Mouse (Mus musculus): ENCODE data around the gene Chchd6. TPM values are rescaled to one million over a fixed set of nuclear protein-coding genes. Genes with fewer than 3 reads are reported as not detected.

Chchd6 gene
- polyA plus RNA-seq, 1 experiment from 2014 or later = 8.8 TPM

DNA sequence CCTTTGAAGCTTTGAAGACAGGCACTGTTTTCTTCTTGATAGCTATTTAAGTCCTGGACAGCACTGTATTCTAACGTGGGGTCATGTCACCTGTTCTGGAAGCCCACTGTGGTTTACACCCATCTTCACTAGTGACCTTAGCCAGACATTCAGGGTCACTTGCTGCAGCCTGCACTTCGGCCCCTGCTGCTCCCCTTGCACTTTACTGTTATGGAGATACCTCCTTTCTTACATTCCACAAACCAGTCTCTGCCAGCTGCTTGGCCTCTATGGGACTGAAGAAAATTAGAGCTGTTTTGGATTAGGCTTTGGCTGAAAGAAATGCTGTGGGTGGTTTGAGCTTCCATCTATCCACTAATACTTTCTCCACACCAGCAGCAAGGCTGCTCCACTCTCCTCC is 86.7 kb downstream of the Chchd6 start:
- Histone ChIP-seq H3K4me1 (ENCODE audit: insufficient read depth) (no peaks in the 10 kb centered on the region), H3K36me3 (replicated peaks; ENCODE audit: insufficient read depth, low read length) (no peaks in the 10 kb centered on the region), H3K27me3 (ENCODE audit: insufficient read depth, low read length) (no peaks in the 10 kb centered on the region), H3K4me2 (ENCODE audit: low read depth, low read length) (no peak overlapping the region), H3K4me3 (ENCODE audit: low read depth, low read length) (no peak overlapping the region), H3K27ac (ENCODE audit: low read depth) (no peak overlapping the region), H3K9me3 (ENCODE audit: low read length) (no peaks in the 10 kb centered on the region), H3K9ac (replicated peaks) (no peak overlapping the region)
- TF ChIP-seq CTCF (IDR thresholded peaks at IDR 0.05; ENCODE audit: low read depth) (no peak), EP300 (IDR thresholded peaks at IDR 0.05; ENCODE audit: low read depth) (no peak)
- DNase-seq = no peak
- 59% methylated on average over 2 of the region's 2 CpGs for WGBS (ENCODE audit: insufficient replicate concordance)
- no peak for ATAC-seq

DNA sequence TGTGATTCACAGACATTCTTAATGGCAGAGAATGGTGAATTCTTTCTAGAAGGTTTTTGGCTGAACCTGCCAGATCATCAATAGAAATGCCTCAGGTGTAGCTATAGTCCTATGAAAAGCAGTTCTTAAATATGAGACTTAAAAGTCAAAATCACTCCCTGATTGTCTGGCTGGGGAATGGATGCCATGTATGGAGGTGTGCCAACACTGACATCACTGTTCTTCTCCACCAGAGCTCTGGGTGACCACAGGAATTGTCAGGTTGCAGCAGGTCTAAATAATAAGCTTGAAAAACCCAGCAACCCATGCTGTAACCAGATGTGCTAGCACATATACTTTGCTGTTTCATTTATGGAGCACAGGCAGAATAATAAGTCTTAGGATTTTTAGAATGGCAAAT is 87.2 kb downstream of the Chchd6 start:
- no peak for ATAC-seq
- TF ChIP-seq CTCF (IDR thresholded peaks at IDR 0.05; ENCODE audit: low read depth) = no peak
- no peak for TF ChIP-seq EP300 (IDR thresholded peaks at IDR 0.05; ENCODE audit: low read depth)
- no peak overlapping the region for H3K9ac ChIP-seq (replicated peaks)

DNA sequence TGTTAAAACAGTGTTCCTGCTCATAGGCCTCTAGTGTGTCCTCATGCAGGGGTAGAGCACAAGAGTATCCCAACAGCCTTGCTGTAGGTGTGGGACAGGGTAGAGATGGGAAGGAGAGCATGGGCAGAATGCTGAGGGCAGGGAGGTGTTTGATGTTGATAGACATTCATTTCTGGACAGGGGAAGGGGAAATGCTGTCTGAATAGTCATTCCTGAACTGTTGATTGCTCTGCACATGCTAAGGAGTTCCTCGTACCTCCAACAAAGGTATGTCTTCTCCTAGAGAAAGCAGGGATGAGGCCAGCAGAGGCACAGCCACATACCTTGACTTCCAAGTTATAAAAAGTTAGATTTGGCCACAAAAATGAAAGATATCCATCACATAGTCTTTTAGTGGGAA is 95.5 kb downstream of the Chchd6 start:
- Histone ChIP-seq H3K4me2 (ENCODE audit: low read depth, low read length) (no peak overlapping the region), H3K4me1 (ENCODE audit: insufficient read depth) (no peaks in the 10 kb centered on the region), H3K9me3 (ENCODE audit: low read length) (no peaks in the 10 kb centered on the region), H3K36me3 (replicated peaks; ENCODE audit: insufficient read depth, low read length) (no peaks in the 10 kb centered on the region), H3K27me3 (ENCODE audit: insufficient read depth, low read length) (no peaks in the 10 kb centered on the region), H3K9ac (replicated peaks) (no peak overlapping the region), H3K4me3 (ENCODE audit: low read depth, low read length) (no peak overlapping the region), H3K27ac (ENCODE audit: low read depth) (no peak overlapping the region)
- 57% methylated on average over 1 of the region's 1 CpGs for WGBS (ENCODE audit: insufficient replicate concordance)
- TF ChIP-seq CTCF (IDR thresholded peaks at IDR 0.05; ENCODE audit: low read depth) (no peak), EP300 (IDR thresholded peaks at IDR 0.05; ENCODE audit: low read depth) (no peak)
- ATAC-seq (no peak), DNase-seq (no peak)

More for the DNA sequence above, 87.2 kb downstream of the Chchd6 start:
- Histone ChIP-seq H3K9me3 (ENCODE audit: low read length) (no peaks in the 10 kb centered on the region), H3K4me3 (ENCODE audit: low read depth, low read length) (no peak overlapping the region), H3K27me3 (ENCODE audit: insufficient read depth, low read length) (no peaks in the 10 kb centered on the region), H3K27ac (ENCODE audit: low read depth) (no peak overlapping the region), H3K4me2 (ENCODE audit: low read depth, low read length) (no peak overlapping the region), H3K36me3 (replicated peaks; ENCODE audit: insufficient read depth, low read length) (no peaks in the 10 kb centered on the region), H3K4me1 (ENCODE audit: insufficient read depth) (no peaks in the 10 kb centered on the region)
- no peak for DNase-seq

DNA sequence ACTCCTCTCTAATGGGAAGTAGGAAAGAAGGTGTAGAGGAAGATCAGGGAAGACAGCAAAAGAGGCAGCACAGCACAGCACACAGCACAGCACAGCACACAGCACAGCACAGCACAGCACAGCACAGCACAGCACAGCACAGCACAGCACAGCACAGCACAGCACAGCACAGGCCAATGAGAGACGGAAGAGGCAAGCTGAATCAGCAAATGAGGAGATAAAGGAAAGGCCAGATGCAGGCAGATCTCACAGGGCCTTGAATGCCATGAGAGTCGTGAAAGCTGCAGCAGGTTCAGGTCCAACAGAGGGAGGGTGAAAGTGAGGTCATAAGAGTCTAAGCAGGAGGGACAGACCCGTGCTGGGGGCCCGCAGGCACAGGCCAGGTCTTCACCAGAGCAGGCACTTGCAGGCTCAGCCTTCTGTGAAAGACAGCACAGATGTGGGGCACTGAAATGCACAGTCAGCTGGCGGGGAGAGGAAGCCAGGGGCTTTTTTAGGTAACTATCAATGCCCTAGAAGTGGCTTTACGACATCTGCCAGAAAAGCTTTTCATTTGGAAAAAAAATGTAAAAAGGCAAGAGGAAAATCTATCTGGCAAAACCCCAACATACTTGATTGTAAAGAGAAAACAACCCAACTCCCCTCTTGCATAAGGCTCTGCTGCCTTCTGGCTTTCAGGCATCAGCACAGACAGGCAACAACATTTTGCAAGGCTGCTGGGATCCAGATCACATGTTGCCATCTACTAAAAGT is 96.5 kb downstream of the Chchd6 start:
- TF ChIP-seq CTCF (IDR thresholded peaks at IDR 0.05; ENCODE audit: low read depth) (no peak), EP300 (IDR thresholded peaks at IDR 0.05; ENCODE audit: low read depth) (no peak)
- Histone ChIP-seq H3K27ac (ENCODE audit: low read depth) (no peak overlapping the region), H3K4me2 (ENCODE audit: low read depth, low read length) (no peak overlapping the region), H3K9ac (replicated peaks) (no peak overlapping the region), H3K36me3 (replicated peaks; ENCODE audit: insufficient read depth, low read length) (no peaks in the 10 kb centered on the region), H3K4me1 (ENCODE audit: insufficient read depth) (no peaks in the 10 kb centered on the region), H3K4me3 (ENCODE audit: low read depth, low read length) (no peak overlapping the region), H3K27me3 (ENCODE audit: insufficient read depth, low read length) (no peaks in the 10 kb centered on the region), H3K9me3 (ENCODE audit: low read length) (no peaks in the 10 kb centered on the region)
- ATAC-seq = no peak
- DNase-seq = no peak
- WGBS (ENCODE audit: insufficient replicate concordance) = 52% methylated on average over 6 of the region's 6 CpGs

DNA sequence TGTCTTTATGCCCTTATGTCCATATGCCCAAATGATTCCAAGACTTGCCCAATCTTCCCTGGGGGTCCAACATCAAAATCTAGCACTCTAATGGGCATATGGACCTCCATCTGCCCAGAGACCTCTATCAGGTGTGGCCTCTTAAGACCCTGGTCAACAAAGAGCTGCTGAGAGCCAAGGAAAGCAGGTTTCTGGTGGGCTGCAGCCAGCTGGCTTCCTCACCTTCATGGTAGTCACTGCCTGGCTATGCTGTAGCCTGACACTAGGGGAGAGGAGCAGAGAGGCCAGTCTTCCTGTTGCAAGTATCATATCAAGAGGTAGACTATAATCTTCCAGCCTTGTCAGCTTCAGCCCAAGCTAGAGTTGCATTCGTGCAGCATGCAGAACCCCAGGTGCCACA is 98.5 kb downstream of the Chchd6 start:
- Histone ChIP-seq H3K9me3 (ENCODE audit: low read length) (no peaks in the 10 kb centered on the region), H3K4me1 (ENCODE audit: insufficient read depth) (no peaks in the 10 kb centered on the region), H3K36me3 (replicated peaks; ENCODE audit: insufficient read depth, low read length) (no peaks in the 10 kb centered on the region), H3K27me3 (ENCODE audit: insufficient read depth, low read length) (no peaks in the 10 kb centered on the region), H3K4me2 (ENCODE audit: low read depth, low read length) (no peak overlapping the region), H3K27ac (ENCODE audit: low read depth) (no peak overlapping the region), H3K4me3 (ENCODE audit: low read depth, low read length) (no peak overlapping the region), H3K9ac (replicated peaks) (no peak overlapping the region)
- no peak for DNase-seq
- TF ChIP-seq CTCF (IDR thresholded peaks at IDR 0.05; ENCODE audit: low read depth) (no peak), EP300 (IDR thresholded peaks at IDR 0.05; ENCODE audit: low read depth) (no peak)
- ATAC-seq = no peak
- WGBS (ENCODE audit: insufficient replicate concordance) = 52% methylated on average over 1 of the region's 1 CpGs

DNA sequence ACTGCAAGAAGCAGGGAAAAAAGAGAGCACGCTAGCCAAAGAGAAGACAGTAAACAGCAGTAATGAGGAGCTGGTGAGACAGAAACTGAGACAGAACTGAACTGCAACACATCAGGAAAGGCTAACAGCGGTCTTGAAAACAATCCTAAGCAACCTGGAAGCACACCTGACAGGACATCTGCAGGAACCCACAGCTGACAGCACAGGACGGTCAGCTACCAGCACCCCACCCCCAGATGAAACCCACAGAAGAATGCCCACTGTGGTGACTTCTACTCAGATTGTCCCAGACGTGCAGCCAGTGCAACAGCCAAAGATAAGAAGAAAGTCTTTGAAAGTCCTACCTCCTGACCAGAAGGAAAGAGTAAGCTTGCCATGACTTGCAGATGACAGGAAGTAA is 103.1 kb downstream of the Chchd6 start:
- H3K4me1 ChIP-seq (ENCODE audit: insufficient read depth) = no peaks in the 10 kb centered on the region
- no peak overlapping the region for H3K4me2 ChIP-seq (ENCODE audit: low read depth, low read length)
- H3K27me3 ChIP-seq (ENCODE audit: insufficient read depth, low read length) = no peaks in the 10 kb centered on the region
- no peak overlapping the region for H3K4me3 ChIP-seq (ENCODE audit: low read depth, low read length)
- no peak for DNase-seq
- H3K36me3 ChIP-seq (replicated peaks; ENCODE audit: insufficient read depth, low read length) = no peaks in the 10 kb centered on the region
- no peak for TF ChIP-seq CTCF (IDR thresholded peaks at IDR 0.05; ENCODE audit: low read depth)
- no peak overlapping the region for H3K27ac ChIP-seq (ENCODE audit: low read depth)
- WGBS (ENCODE audit: insufficient replicate concordance) = 50% methylated on average over 4 of the region's 4 CpGs
- H3K9ac ChIP-seq (replicated peaks) = no peak overlapping the region
- H3K9me3 ChIP-seq (ENCODE audit: low read length) = no peaks in the 10 kb centered on the region
- ATAC-seq = no peak

DNA sequence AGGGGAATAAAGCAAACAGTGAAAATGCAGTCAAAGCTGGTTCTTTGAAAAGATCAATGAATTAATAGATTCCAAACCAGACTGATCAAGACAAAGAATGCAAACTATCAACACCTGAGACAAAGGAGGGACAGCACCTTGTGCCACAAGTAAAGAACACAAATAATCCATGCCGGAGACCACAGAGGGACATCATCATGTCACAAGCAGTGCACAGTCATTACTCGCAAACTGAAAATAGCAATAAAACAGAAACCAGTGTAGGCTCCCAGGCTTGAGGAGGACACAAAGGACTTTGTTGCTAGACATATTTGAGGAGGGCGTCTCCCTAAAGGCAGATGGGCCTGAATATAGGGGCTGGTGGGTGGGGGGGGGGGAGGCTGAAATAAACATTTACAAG is 105.1 kb downstream of the Chchd6 start:
- no peaks in the 10 kb centered on the region for H3K9me3 ChIP-seq (ENCODE audit: low read length)
- no peak overlapping the region for H3K9ac ChIP-seq (replicated peaks)
- 83% methylated on average over 3 of the region's 3 CpGs for WGBS (ENCODE audit: insufficient replicate concordance)
- TF ChIP-seq EP300 (IDR thresholded peaks at IDR 0.05; ENCODE audit: low read depth) (no peak), CTCF (IDR thresholded peaks at IDR 0.05; ENCODE audit: low read depth) (no peak)
- ATAC-seq = no peak
- no peak for DNase-seq
- H3K4me2 ChIP-seq (ENCODE audit: low read depth, low read length) = no peak overlapping the region
- no peaks in the 10 kb centered on the region for H3K4me1 ChIP-seq (ENCODE audit: insufficient read depth)
- H3K4me3 ChIP-seq (ENCODE audit: low read depth, low read length) = no peak overlapping the region
- no peaks in the 10 kb centered on the region for H3K36me3 ChIP-seq (replicated peaks; ENCODE audit: insufficient read depth, low read length)
- no peak overlapping the region for H3K27ac ChIP-seq (ENCODE audit: low read depth)
- H3K27me3 ChIP-seq (ENCODE audit: insufficient read depth, low read length) = no peaks in the 10 kb centered on the region

Measured in liver, postnatal 0 days (tissue).